Mouse (Mus musculus) embryo, embryonic 10 days (tissue): ENCODE measurements at regions not wholly inside any gene's neighbourhood (a gene's known extent, or its start where the extent isn't known, plus 50 kb on each side); places are given as distances from the start of the nearest gene placed in this dataset.

Source experiments
- DNase-seq: peaks from one replicate; pipeline ENCODE4 v3.0.0-alpha.2; 2015; ENCODE audit warnings: low spot score

DNA sequence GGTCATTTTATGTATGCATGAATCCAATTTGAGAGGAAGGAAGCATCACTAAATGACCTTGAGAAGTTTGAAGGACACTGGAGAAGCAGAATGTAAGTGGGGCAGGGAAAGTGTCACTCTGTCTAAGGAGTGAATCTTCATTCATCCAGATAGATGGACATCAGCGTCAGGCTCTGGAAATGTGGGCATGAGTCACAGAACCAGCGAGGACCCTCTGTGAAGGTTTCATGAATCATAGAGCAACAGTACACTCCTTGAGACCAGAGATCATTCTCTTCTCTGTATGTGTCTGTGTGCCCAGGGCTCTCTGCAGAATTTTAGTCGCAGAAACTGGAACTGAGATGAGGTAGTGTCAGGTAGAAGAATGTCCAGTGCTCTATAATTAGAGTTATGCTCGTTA is 62.4 kb upstream of the Lypd6 start:
- DNase-seq: no peak

DNA sequence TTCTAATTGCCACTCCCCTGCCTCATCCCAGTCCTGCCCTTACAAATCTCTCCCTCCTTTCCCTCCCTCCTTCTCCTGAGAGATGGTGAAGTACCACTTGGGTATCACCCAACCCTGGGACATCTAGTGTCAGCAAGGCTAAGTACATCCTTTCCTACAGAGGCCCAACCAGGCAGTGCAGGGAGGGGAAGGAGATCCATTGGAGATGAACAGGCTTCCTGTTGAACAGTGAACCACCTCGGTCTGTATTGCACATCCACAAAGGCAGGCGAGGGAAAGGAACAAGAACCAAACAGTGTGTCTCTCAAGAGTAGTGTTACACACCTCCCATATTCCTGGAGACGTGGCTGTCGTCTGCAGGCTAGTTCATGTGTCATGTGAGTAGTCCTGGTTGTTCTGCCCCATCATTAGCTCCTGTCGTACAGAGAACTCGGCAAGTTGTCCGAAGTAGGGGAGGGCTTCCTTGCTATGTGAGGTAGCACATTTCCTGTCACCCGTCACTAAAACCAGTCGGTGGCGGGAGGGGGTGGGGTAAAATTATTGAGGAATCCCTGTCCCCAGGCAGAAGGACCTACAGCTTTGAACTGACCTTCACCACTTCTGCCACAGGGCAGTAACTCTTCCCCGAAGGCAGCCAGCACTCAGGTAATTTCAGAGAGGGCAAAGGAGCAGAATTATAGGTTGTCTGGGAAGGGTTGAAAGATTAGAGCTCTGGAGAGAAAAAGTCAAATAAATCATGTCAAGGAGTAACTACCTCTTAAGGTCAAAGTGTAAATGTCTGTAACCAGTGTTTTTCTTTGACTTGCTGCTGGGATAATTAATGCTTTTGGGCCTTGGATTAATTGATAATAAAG is 61.3 kb upstream of the Lypd6 start:
- DNase-seq: peak; percentile 16

DNA sequence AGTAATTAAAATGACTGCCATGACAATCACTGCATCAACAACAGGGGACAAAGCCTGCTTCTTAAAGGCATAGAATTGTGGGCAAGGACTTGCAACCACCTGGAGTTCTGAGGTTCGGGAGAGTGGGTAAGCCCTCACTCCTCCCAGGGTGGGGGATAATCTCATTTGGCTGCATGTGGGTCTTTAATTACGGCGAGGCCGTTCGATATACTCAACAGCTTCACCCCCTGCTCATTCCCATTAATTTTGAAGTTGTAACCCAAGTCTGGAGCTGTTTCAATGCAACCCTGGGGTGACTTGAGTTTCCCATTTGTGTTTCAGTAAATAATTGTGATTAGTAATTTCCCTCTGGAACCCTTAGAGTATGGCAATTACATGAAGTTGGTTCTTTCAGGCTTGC is 57.9 kb upstream of the Lypd6 start:
- DNase-seq: no peak

DNA sequence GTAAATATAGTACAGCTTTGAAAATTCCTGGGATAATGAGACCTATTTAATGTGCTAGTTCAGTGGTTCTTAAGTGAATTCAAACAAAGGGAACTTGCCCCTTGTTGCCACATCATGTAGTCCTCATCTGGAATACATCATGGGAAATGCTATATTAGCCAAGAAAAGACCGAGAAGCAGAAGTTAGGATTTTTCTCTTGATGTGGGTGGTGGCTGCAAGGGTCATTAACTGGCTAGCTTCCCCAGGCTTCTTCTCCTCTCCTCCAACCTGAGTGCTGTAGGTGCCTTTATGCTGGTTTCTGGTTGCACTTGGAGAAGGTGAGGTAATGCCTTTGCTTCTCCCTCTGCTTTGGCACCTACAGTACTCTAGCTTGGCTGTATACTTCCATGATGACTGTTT is 55.8 kb upstream of the Lypd6 start:
- DNase-seq: no peak

DNA sequence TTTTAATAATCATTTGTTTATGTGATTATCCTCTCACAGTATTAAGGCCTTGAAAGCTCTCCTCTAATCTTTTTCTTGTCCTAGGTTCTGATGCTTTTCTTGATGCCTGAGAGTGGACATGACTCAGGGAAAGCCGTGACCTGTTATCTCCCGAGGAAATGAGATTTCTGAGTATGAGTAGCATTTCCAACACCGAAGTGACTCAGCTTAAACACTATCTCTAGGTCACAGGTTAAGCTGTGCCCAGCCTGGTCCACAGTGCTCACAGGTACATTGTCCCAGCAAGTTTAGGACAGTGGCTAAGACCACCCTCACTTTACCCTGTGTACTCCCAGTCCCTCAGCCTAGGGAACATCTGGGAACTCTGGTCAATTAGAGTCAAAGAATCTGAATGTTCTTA is 53.9 kb upstream of the Lypd6 start:
- no peak for DNase-seq

DNA sequence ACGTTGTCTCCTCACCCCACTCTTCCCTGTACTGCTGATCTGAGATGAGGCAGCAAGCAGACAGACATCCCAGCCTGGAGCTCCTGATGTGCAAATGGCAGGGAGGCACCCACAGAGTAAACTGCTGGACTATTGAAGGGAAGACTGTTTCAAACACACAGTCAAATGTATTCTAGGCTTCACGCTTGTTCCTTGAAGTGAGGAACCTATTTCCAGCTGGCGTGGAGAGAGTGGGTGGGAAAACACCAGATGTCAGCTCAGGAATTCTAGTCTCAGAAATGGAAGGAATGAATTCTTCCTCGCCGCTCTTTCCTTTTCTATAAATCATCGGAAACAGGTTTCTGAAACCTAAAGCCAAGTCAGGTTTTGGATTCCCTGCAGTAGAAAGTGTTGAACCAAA is 53.0 kb upstream of the Lypd6 start:
- DNase-seq: no peak

DNA sequence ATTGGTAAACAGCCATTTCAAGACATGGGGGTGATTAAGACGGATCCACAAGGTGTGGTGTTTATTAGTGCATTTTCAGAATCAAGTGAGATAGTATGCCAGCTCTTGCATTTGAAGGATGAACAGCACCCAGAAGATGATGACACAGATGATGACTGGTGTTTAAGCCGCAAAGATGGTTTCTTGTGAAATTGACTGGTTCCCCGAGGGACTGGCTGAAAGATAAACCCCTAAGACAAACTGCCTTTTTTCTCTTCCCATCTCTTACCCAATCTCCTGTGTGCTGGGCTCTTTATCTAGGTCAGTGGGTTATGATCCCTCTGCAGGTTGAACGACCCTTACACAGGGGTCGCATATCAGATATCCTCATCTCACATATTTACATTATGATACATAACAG is 52.3 kb upstream of the Lypd6 start:
- no peak for DNase-seq

DNA sequence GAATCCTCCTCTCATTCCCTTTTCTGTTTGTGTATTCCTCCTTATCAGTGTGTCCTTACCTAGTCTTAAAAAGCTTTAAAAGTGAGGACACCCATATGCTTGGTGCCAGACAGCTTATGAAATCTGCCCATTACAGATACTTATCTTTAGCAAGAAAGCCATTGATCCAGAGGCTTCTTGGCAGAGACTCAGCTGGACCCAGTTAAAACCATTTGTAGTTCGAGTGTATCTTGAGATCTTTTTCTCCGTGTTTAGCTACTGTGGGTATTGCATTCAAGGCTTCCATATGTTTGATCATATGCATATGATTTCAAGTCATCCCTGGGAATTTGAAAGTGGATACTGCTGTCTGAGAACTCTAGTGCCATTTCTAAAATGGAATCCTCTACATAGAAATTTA is 51.5 kb upstream of the Lypd6 start:
- DNase-seq: no peak
